Mouse (Mus musculus) kidney, adult 2 months (tissue): ENCODE measurements at regions not wholly inside any gene's neighbourhood (a gene's known extent, or its start where the extent isn't known, plus 50 kb on each side); places are given as distances from the start of the nearest gene placed in this dataset.

Experiments used
- CTCF ChIP-seq: fragments of 200-500 bp; conservative IDR thresholded peaks from 2 replicates; pipeline ENCODE4 v1.5.1; 2011; ENCODE audit warnings: low read depth, mild to moderate bottlenecking, control low read depth, low read length, moderate library complexity, mixed read lengths; ENCODE audit not compliant: insufficient read depth, insufficient read length
- POLR2A ChIP-seq: fragments of 200-500 bp; IDR thresholded peaks from one replicate; pipeline ENCODE4 v1.6.1; 2011; ENCODE audit warnings: low read depth, low read length, control low read depth

GRCm38 (mm10) chrX:142467850-142468256, 77.5 kb upstream of the Acsl4 start:
- TF ChIP-seq CTCF (no peak), POLR2A (no peak)
